Mouse (Mus musculus): Measurements from ENCODE around the gene Gm884. TPM values are rescaled to one million over a fixed set of nuclear protein-coding genes. Genes with fewer than 3 reads are reported as not detected.
A peak's percentile ranks its signal among the peaks of the same experiment; 100 is the strongest.

The Gm884 gene
- not detected in 2 replicates for polyA plus RNA-seq (2016; fragmentation: Nextera tagmentation; extraction: Ambion mirVana)

GRCm38 (mm10) chr11:103621040-103621439 is at the start of gene Gm884:
Gm884 (minus strand) TSS chr11:103621140.
- no peak for DNase-seq (ENCODE audit: extremely low spot score, low spot score)
- no peak within 1 kb of the TSS for H3K27ac ChIP-seq
- WGBS = 88% methylated on average over 9 of the region's 9 CpGs

GRCm38 (mm10) chr11:103666907-103667426 is 46.0 kb upstream of the Gm884 start:
- Histone ChIP-seq H3K36me3 (replicated peaks) (no peaks in the 10 kb centered on the region), H3K9me3 (no peaks in the 10 kb centered on the region), H3K27me3 (ENCODE audit: poor library complexity, severe bottlenecking) (peaks cover 67% of the 10 kb centered on the region), H3K4me3 (no peak overlapping the region), H3K27ac (no peak overlapping the region), H3K4me1 (peaks cover 19% of the 10 kb centered on the region)
- WGBS = 50% methylated on average over 13 of the region's 13 CpGs
- DNase-seq (ENCODE audit: extremely low spot score, low spot score) = no peak

More at GRCm38 (mm10) chr11:103621040-103621439, at the start of gene Gm884:
- H3K4me1 ChIP-seq = no peaks in the 10 kb centered on the region
- no peaks in the 10 kb centered on the region for H3K36me3 ChIP-seq (replicated peaks)
- no peaks in the 10 kb centered on the region for H3K9me3 ChIP-seq
- no peak within 1 kb of the TSS for H3K4me3 ChIP-seq
- no peaks in the 10 kb centered on the region for H3K27me3 ChIP-seq (ENCODE audit: poor library complexity, severe bottlenecking)

DNA sequence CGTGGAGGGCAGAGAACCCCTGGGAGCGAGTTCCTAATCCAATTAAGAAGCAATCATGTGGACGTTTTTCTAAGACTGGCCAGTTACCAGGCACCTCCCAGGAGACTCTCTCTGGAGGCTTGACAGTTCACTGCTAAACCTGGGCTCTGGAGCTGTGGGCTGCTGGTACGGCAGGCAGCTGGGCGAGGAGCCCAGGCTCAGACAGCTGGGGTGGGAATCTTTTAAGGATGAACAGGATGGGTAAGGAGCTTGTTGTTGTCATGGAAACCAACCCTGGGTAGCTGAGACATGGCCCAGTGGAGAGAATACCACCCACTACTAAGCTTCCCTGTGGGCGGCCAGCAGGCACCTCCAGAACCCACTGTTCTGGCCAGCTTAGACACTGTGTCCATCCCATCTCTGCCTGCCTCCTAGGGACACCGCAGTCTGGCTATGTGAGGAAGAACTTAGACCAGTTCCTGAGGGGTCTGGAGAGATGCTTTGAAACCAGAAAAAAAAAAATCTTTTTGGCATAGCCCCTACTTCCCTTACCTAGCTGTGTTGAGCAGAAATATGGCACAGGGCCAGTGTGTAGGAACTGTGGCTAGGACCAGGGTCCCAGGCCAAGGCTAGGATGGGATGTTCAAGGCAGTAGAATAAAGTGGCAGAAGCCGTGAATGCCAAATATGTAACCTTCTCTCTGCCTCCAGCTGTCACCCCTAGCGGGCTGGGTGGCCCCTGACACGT is 45.4 kb upstream of the Gm884 start:
- no peak for DNase-seq (ENCODE audit: extremely low spot score, low spot score)
- no peaks in the 10 kb centered on the region for H3K36me3 ChIP-seq (replicated peaks)
- no peak overlapping the region for H3K4me3 ChIP-seq
- H3K27ac ChIP-seq = no peak overlapping the region
- H3K27me3 ChIP-seq (ENCODE audit: poor library complexity, severe bottlenecking) = peaks cover 70% of the 10 kb centered on the region
- peaks cover 19% of the 10 kb centered on the region for H3K4me1 ChIP-seq
- H3K9me3 ChIP-seq = no peaks in the 10 kb centered on the region
- 22% methylated on average over 10 of the region's 10 CpGs for WGBS

GRCm38 (mm10) chr11:103665695-103666094 is 44.8 kb upstream of the Gm884 start:
- 43% methylated on average over 1 of the region's 1 CpGs for WGBS
- H3K4me1 ChIP-seq = peaks cover 19% of the 10 kb centered on the region
- H3K27me3 ChIP-seq (ENCODE audit: poor library complexity, severe bottlenecking) = peaks cover 64% of the 10 kb centered on the region
- no peaks in the 10 kb centered on the region for H3K36me3 ChIP-seq (replicated peaks)
- no peak overlapping the region for H3K27ac ChIP-seq
- no peaks in the 10 kb centered on the region for H3K9me3 ChIP-seq
- DNase-seq (ENCODE audit: extremely low spot score, low spot score) = no peak
- H3K4me3 ChIP-seq = no peak overlapping the region

GRCm38 (mm10) chr11:103663119-103663518 is 42.2 kb upstream of the Gm884 start:
- 91% methylated on average over 8 of the region's 8 CpGs for WGBS
- peaks cover 19% of the 10 kb centered on the region for H3K4me1 ChIP-seq
- no peaks in the 10 kb centered on the region for H3K9me3 ChIP-seq
- peaks cover 59% of the 10 kb centered on the region for H3K27me3 ChIP-seq (ENCODE audit: poor library complexity, severe bottlenecking)
- H3K4me3 ChIP-seq = no peak overlapping the region
- no peak for DNase-seq (ENCODE audit: extremely low spot score, low spot score)
- no peaks in the 10 kb centered on the region for H3K36me3 ChIP-seq (replicated peaks)
- H3K27ac ChIP-seq = no peak overlapping the region

DNA sequence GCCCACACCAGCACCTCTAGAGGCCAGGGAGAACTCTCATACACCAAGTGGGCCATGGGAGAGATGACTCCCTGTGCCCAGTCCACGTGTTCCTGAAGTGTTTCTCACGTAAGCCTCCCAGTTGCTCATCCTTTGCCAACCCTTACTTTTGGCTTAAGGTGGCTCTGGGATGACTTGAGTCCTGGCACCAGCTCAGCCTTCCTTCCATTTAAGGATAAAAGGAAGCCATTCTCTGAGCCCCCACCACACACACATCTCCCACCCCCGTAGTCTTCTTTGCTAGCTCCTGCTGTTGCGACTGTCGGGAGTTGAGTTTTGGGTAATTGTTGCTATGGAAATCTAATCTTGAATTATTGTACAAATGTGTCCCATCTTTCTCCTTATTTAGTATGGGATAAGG is 41.6 kb upstream of the Gm884 start:
- 85% methylated on average over 5 of the region's 5 CpGs for WGBS
- H3K4me3 ChIP-seq = no peak overlapping the region
- H3K4me1 ChIP-seq = peaks cover 19% of the 10 kb centered on the region
- no peak overlapping the region for H3K27ac ChIP-seq
- no peaks in the 10 kb centered on the region for H3K9me3 ChIP-seq
- no peak for DNase-seq (ENCODE audit: extremely low spot score, low spot score)
- H3K36me3 ChIP-seq (replicated peaks) = no peaks in the 10 kb centered on the region
- H3K27me3 ChIP-seq (ENCODE audit: poor library complexity, severe bottlenecking) = peaks cover 60% of the 10 kb centered on the region

DNA sequence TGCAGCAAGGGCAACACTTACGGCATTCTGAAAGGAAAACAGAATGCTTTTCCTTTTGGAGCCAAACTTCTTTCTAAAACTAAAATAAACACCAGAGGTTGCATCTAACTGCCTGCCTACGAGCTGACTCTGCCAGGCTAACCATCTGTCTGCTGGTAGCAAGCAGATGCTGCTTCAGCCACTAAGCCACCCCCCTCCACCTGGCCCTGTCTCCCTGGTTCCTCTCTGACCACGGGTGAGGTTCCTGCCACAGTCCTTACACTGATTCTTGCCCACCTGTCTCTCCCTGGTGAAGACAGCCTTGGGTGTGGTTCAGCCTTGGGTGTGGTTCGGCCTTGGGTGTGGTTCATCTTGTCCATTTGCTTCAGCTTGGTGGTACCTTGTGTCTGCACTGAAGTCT is 40.9 kb upstream of the Gm884 start:
- DNase-seq (ENCODE audit: extremely low spot score, low spot score) = no peak
- Histone ChIP-seq H3K27ac (no peak overlapping the region), H3K9me3 (no peaks in the 10 kb centered on the region), H3K4me1 (peaks cover 13% of the 10 kb centered on the region), H3K4me3 (no peak overlapping the region), H3K36me3 (replicated peaks) (no peaks in the 10 kb centered on the region), H3K27me3 (ENCODE audit: poor library complexity, severe bottlenecking) (peaks cover 60% of the 10 kb centered on the region)
- WGBS = 77% methylated on average over 4 of the region's 4 CpGs

DNA sequence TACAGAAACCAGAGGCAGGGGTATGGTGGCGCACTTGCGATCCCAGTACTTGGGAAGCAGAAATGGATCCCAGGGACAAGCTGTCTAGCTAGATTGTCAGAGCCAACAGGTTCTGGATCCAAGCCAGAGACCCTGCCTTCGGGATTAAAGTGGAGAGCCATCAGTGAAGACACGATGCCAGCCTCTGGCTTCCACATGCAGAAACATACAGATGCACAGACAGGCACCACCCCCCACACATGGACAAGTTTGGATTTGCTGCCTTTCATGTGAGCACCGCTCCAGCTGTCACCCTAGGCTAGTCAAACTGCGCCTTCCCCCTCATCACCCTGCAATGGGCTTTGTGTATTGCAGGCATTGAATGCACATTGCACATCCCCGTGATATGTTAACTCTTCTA is 37.2 kb upstream of the Gm884 start:
- Histone ChIP-seq H3K27me3 (ENCODE audit: poor library complexity, severe bottlenecking) (peaks cover 60% of the 10 kb centered on the region), H3K4me1 (no peaks in the 10 kb centered on the region), H3K27ac (no peak overlapping the region), H3K9me3 (no peaks in the 10 kb centered on the region), H3K4me3 (no peak overlapping the region), H3K36me3 (replicated peaks) (no peaks in the 10 kb centered on the region)
- DNase-seq (ENCODE audit: extremely low spot score, low spot score) = no peak
- WGBS = 87% methylated on average over 7 of the region's 7 CpGs

DNA sequence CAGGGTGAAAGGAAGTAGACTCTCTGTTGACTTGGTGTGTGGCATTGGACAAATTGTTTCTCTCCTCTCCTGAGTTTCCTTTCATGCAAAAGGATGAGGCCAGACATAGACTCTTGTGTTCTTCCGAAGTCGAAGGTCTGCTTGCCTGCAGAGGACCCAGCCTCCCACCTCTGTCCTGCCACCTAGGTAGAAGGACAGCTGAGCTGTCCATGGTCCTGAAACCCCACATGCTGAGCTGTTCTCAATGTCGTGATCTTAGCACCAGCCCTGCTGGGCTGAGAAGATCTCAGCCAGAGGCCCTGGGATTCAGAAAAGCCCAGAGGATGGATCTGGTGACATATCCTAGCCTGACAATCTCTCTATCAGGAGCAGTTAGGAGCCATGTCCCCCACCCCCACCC is 35.6 kb upstream of the Gm884 start:
- DNase-seq (ENCODE audit: extremely low spot score, low spot score) = peak; percentile 44
- Histone ChIP-seq H3K4me3 (no peak overlapping the region), H3K27me3 (ENCODE audit: poor library complexity, severe bottlenecking) (peaks cover 61% of the 10 kb centered on the region), H3K27ac (no peak overlapping the region), H3K4me1 (no peaks in the 10 kb centered on the region), H3K9me3 (no peaks in the 10 kb centered on the region), H3K36me3 (replicated peaks) (no peaks in the 10 kb centered on the region)
- WGBS = 9% methylated on average over 3 of the region's 3 CpGs

DNA sequence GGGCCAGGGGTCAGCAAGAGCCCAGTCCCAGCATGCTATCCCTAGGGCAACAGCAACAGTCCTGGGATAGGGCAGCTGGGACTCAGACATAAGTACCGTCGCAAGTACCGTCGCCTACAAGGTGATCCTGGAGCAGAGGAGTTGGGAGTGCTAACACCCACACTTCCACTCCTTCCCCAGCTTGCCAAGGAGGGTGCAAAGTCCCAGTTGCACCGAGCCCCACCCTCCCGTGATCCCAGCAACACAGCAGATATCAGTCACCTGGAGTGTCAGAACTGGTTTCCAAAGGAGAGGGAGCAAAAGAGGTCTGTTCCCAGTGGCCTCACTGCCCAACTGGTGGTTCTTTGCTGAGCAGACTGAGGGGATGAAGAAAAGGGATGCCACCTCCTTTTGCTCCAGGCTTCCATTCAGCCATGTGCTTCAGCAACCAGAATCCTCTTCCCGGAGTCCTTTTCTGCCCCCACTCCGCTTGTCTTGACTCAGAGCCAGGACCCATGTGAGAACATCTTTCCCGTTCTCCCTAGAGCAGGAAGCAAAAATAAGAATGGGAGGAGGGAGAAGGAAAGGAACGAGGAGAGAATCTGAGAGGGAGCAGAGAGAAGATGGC is 32.5 kb upstream of the Gm884 start:
- WGBS = 80% methylated on average over 10 of the region's 10 CpGs
- peaks cover 92% of the 10 kb centered on the region for H3K27me3 ChIP-seq (ENCODE audit: poor library complexity, severe bottlenecking)

GRCm38 (mm10) chr11:103651426-103651825 is 30.5 kb upstream of the Gm884 start:
- no peak overlapping the region for H3K4me3 ChIP-seq
- H3K36me3 ChIP-seq (replicated peaks) = no peaks in the 10 kb centered on the region

More for the DNA sequence above, 32.5 kb upstream of the Gm884 start:
- no peak for DNase-seq (ENCODE audit: extremely low spot score, low spot score)
- Histone ChIP-seq H3K4me1 (peaks cover 19% of the 10 kb centered on the region), H3K36me3 (replicated peaks) (no peaks in the 10 kb centered on the region), H3K27ac (no peak overlapping the region), H3K9me3 (no peaks in the 10 kb centered on the region), H3K4me3 (no peak overlapping the region)

DNA sequence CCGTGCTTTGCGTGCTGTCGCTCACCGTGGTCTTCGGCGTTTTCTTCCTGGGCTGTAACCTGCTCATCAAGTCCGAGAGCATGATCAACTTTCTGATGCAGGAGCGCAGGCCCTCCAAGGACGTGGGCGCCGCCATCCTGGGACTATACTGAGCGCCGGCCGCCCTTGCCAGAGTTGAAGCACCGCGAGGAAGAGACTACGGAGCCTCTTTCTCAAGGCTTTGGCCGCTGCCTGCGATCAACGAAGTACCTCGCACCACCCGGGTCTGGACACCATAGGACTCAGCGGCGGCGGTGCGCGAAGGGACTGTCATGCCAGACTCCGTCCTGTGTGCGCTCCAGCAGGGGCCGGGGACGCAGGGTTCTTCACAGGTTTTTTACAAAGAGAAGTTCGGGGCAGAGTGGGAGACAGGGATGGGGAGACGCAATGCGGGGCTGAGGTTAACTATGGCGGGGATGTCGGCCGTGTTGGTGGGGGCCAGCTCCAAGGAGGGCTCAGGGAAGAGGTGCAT is 29.1 kb upstream of the Gm884 start:
- no peaks in the 10 kb centered on the region for H3K36me3 ChIP-seq (replicated peaks)
- DNase-seq (ENCODE audit: extremely low spot score, low spot score) = no peak
- peak overlapping the region; percentile 46 for H3K4me3 ChIP-seq
- H3K27ac ChIP-seq = no peak overlapping the region
- H3K27me3 ChIP-seq (ENCODE audit: poor library complexity, severe bottlenecking) = peaks cover 96% of the 10 kb centered on the region
- no peaks in the 10 kb centered on the region for H3K9me3 ChIP-seq
- WGBS = 1% methylated on average over 37 of the region's 37 CpGs
- H3K4me1 ChIP-seq = peaks cover 25% of the 10 kb centered on the region

More at GRCm38 (mm10) chr11:103651426-103651825, 30.5 kb upstream of the Gm884 start:
- Histone ChIP-seq H3K27me3 (ENCODE audit: poor library complexity, severe bottlenecking) (peaks cover 98% of the 10 kb centered on the region), H3K4me1 (peaks cover 25% of the 10 kb centered on the region), H3K9me3 (no peaks in the 10 kb centered on the region), H3K27ac (no peak overlapping the region)
- 82% methylated on average over 6 of the region's 6 CpGs for WGBS
- no peak for DNase-seq (ENCODE audit: extremely low spot score, low spot score)
